In the genomic region with DNA sequence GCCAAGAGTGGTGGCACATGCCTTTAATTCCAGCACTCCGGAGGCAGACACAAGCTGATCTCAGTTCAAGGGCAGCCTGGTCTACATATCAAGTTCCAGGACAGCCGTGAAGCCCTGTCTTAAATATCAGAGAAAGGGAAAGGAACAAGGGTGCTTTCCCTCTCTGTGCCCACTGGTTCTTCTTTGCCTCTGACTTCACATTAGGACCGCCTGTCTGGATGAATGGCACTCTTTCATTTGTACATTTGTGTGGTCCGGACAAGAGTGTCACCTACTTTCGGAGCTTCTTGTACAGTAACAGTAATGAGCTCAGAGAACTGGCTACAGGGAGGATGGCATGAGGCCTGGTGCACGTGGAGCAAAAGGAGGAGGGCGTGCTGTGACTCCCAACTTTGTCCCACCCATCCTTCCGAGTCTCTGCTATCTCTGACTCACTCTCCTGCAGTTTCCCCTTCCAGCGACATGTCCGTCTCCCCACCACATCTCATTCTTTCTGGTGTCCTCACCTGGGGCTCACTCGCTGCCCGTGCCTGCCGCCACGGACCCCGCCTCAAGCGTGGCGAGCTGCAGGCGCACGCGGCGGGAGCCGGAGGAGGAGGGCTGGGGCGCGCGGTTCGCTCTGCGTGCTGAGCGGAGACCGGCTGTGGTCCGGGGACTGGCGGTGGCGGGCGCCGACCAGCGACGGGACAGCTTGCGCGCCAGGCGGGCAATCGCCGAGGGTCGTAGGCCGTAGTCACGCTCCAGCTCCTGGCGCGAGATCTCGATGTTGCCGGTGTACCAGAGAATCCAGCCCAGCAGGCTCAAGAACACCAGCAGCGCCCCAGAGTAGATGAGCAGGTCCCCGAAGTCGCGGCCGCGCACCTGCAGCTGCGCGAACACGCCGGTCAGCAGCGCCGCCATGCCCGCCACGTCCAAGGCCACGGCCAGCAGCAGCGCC, we compare ENCODE assay signal across 8 mouse cellular contexts. TPM values are rescaled to one million over a fixed set of nuclear protein-coding genes. Genes with fewer than 3 reads are reported as not detected.
DNase-seq lines count a peak whose midpoint lies in the region; ATAC-seq and TF ChIP-seq lines count a peak whose summit lies in the region.

No protein-coding gene starts in this region.

- H3K9ac ChIP-seq in intestine, postnatal 0 days (ENCODE audit: low read depth, low read length): peak overlapping the region; percentile 86
- peak overlapping the region; percentile 76 for H3K9ac ChIP-seq in limb, embryonic 15.5 days
- peak overlapping the region; percentile 76 for H3K9ac ChIP-seq in midbrain, embryonic 14.5 days (replicated peaks; ENCODE audit: low read length)

- TF ChIP-seq POLR2A in cortical plate, adult 2 months (IDR thresholded peaks at IDR 0.05; ENCODE audit: extremely low read depth, insufficient read depth, low read length): peak; percentile 36; the same call in 1 of the 2 replicates

- H3K36me3 ChIP-seq in erythroblast, embryonic 14.5 days (ENCODE audit: control insufficient read depth): peaks cover 25% of the 10 kb centered on the region
- peaks cover 8% of the 10 kb centered on the region; the same call in 1 of the 2 replicates for H3K36me3 ChIP-seq in intestine, postnatal 0 days (ENCODE audit: control insufficient read depth, insufficient read depth)
- H3K36me3 ChIP-seq in limb, embryonic 15.5 days: peaks cover 7% of the 10 kb centered on the region; the same call in 1 of the 2 replicates
- no peaks in the 10 kb centered on the region for H3K36me3 ChIP-seq in midbrain, embryonic 14.5 days (ENCODE audit: control insufficient read depth, insufficient read depth, low read length)

- H3K4me1 ChIP-seq in erythroblast, embryonic 14.5 days (ENCODE audit: control insufficient read depth): peaks cover 70% of the 10 kb centered on the region
- H3K4me1 ChIP-seq in cortical plate, adult 2 months (ENCODE audit: control insufficient read depth, insufficient read depth, low read length): peaks cover 3% of the 10 kb centered on the region; the same call in 1 of the 2 replicates
- H3K4me1 ChIP-seq in intestine, postnatal 0 days (replicated peaks; ENCODE audit: control insufficient read depth, insufficient read depth, low read length): no peaks in the 10 kb centered on the region
- peaks cover 18% of the 10 kb centered on the region for H3K4me1 ChIP-seq in limb, embryonic 15.5 days
- H3K4me1 ChIP-seq in midbrain, embryonic 14.5 days (ENCODE audit: control insufficient read depth, insufficient read depth, low read length): peaks cover 2% of the 10 kb centered on the region; the same call in 1 of the 2 replicates

- no peak for TF ChIP-seq CTCF in cortical plate, adult 2 months (IDR thresholded peaks at IDR 0.05; ENCODE audit: extremely low read depth, insufficient read depth, low read length)
- TF ChIP-seq CTCF in intestine, postnatal 0 days (IDR thresholded peaks at IDR 0.05; ENCODE audit: low read depth): peak; percentile 64

- no peaks in the 10 kb centered on the region for H3K27me3 ChIP-seq in erythroblast, embryonic 14.5 days (ENCODE audit: control insufficient read depth)
- H3K27me3 ChIP-seq in intestine, postnatal 0 days (replicated peaks; ENCODE audit: control insufficient read depth, insufficient read depth, low read length): no peaks in the 10 kb centered on the region
- H3K27me3 ChIP-seq in limb, embryonic 15.5 days: no peaks in the 10 kb centered on the region
- H3K27me3 ChIP-seq in midbrain, embryonic 14.5 days (ENCODE audit: control insufficient read depth, insufficient read depth, low read length): peaks cover 9% of the 10 kb centered on the region; the same call in 1 of the 2 replicates

- WGBS in intestine, postnatal 0 days: 2% methylated on average over 63 of the region's 64 CpGs
- WGBS in limb, embryonic 15.5 days: 2% methylated on average over 64 of the region's 64 CpGs
- WGBS in midbrain, embryonic 14.5 days: 3% methylated on average over 64 of the region's 64 CpGs

- peak overlapping the region; percentile 78 for H3K4me2 ChIP-seq in intestine, postnatal 0 days (replicated peaks; ENCODE audit: low read depth)
- peak overlapping the region; percentile 89 for H3K4me2 ChIP-seq in limb, embryonic 15.5 days
- peak overlapping the region; percentile 94 for H3K4me2 ChIP-seq in midbrain, embryonic 14.5 days (ENCODE audit: low read length)

- DNase-seq in midbrain, embryonic 14.5 days: peak; percentile 79
- peak; percentile 73 to 79 for DNase-seq in spleen, postnatal 10 days (ENCODE audit: low spot score in 2 of 2)

- H3K9me3 ChIP-seq in erythroblast, embryonic 14.5 days (ENCODE audit: control insufficient read depth, low read length): no peaks in the 10 kb centered on the region
- no peaks in the 10 kb centered on the region for H3K9me3 ChIP-seq in intestine, postnatal 0 days (ENCODE audit: control insufficient read depth)
- no peaks in the 10 kb centered on the region for H3K9me3 ChIP-seq in limb, embryonic 15.5 days
- no peaks in the 10 kb centered on the region for H3K9me3 ChIP-seq in midbrain, embryonic 14.5 days (ENCODE audit: control insufficient read depth, low read length)

- peak overlapping the region; percentile 87 for H3K4me3 ChIP-seq in erythroblast, embryonic 14.5 days (replicated peaks)
- peak overlapping the region; percentile 64 for H3K4me3 ChIP-seq in cortical plate, adult 2 months (ENCODE audit: insufficient read depth, low read length)
- peak overlapping the region; percentile 66 for H3K4me3 ChIP-seq in intestine, postnatal 0 days (ENCODE audit: low read depth, low read length)
- H3K4me3 ChIP-seq in limb, embryonic 15.5 days: peak overlapping the region; percentile 63
- H3K4me3 ChIP-seq in midbrain, embryonic 14.5 days (replicated peaks; ENCODE audit: low read depth, low read length): peak overlapping the region; percentile 48

- no peak for ATAC-seq in erythroblast, adult 5-6 weeks (replicated peaks; ENCODE audit: low FRiP score, poor library complexity, severe bottlenecking)
- ATAC-seq in granulocyte monocyte progenitor cell, adult 5-6 weeks (replicated peaks; ENCODE audit: poor library complexity, severe bottlenecking): peak; percentile 32
- peak; percentile 17 for ATAC-seq in intestine, postnatal 0 days
- ATAC-seq in limb, embryonic 15.5 days (ENCODE audit: insufficient number of reproducible peaks, low FRiP score, low TSS enrichment, low read depth): no peak
- peak; percentile 61 for ATAC-seq in midbrain, embryonic 14.5 days (ENCODE audit: low FRiP score, low TSS enrichment)

- H3K27ac ChIP-seq in cortical plate, adult 2 months (ENCODE audit: insufficient read depth, low read length): no peak overlapping the region
- peak overlapping the region; percentile 94 for H3K27ac ChIP-seq in intestine, postnatal 0 days (ENCODE audit: low read depth, low read length)
- peak overlapping the region; percentile 82 for H3K27ac ChIP-seq in limb, embryonic 15.5 days
- peak overlapping the region; percentile 71 for H3K27ac ChIP-seq in midbrain, embryonic 14.5 days (replicated peaks; ENCODE audit: low read depth, low read length)

RNA-seq across cellular contexts. Expression of a gene that starts 0.7 kb away (rescaled TPM):
- 6.1 and 6.2 TPM in 2 replicates for polyA plus RNA-seq in erythroblast, embryonic 14.5 days (2012)
- 4.0 and 7.5 TPM in 2 replicates for total RNA-seq in erythroblast, adult 5-6 weeks (2015; ENCODE audit: low replicate concordance)
- total RNA-seq in erythroblast, adult 5-6 weeks (2017; ENCODE audit: low replicate concordance): 0.17 and 1.1 TPM in 2 replicates
- 4.6 and 4.9 TPM in 2 replicates for polyA plus RNA-seq in cortical plate, adult 2 months (2012; rRNA removed)
- 3.2 and 6.2 TPM in 2 replicates for total RNA-seq in granulocyte monocyte progenitor cell, adult 5-6 weeks (2014; fragmentation: Nextera tagmentation)
- 4.6 and 7.6 TPM in 2 replicates for total RNA-seq in granulocyte monocyte progenitor cell, adult 5-6 weeks (2017)
- 74.3 and 75.5 TPM in 2 replicates for polyA plus RNA-seq in intestine, postnatal 0 days (2015; fragmentation: Nextera tagmentation; extraction: Ambion mirVana)
- polyA plus RNA-seq in limb, embryonic 15.5 days (2015; fragmentation: Nextera tagmentation; extraction: Ambion mirVana): 14.1 and 15.7 TPM in 2 replicates
- polyA plus RNA-seq in midbrain, embryonic 14.5 days (2014; fragmentation: Nextera tagmentation; extraction: Ambion mirVana): 2.7 and 3.5 TPM in 2 replicates

RNA-seq across cellular contexts. Expression of a gene that starts 3.9 kb away (rescaled TPM):
- 1,289 and 1,793 TPM in 2 replicates for polyA plus RNA-seq in erythroblast, embryonic 14.5 days (2012)
- total RNA-seq in erythroblast, adult 5-6 weeks (2015; ENCODE audit: low replicate concordance): 304 and 336 TPM in 2 replicates
- 65.4 and 203 TPM in 2 replicates for total RNA-seq in erythroblast, adult 5-6 weeks (2017; ENCODE audit: low replicate concordance)
- polyA plus RNA-seq in cortical plate, adult 2 months (2012; rRNA removed): 257 and 299 TPM in 2 replicates
- total RNA-seq in granulocyte monocyte progenitor cell, adult 5-6 weeks (2014; fragmentation: Nextera tagmentation): 1,827 and 2,944 TPM in 2 replicates
- 828 and 1,139 TPM in 2 replicates for total RNA-seq in granulocyte monocyte progenitor cell, adult 5-6 weeks (2017)
- polyA plus RNA-seq in intestine, postnatal 0 days (2015; fragmentation: Nextera tagmentation; extraction: Ambion mirVana): 419 and 467 TPM in 2 replicates
- polyA plus RNA-seq in limb, embryonic 15.5 days (2015; fragmentation: Nextera tagmentation; extraction: Ambion mirVana): 298 and 362 TPM in 2 replicates
- 149 and 188 TPM in 2 replicates for polyA plus RNA-seq in midbrain, embryonic 14.5 days (2014; fragmentation: Nextera tagmentation; extraction: Ambion mirVana)

RNA-seq across cellular contexts. Expression of a gene that starts 6.0 kb away (rescaled TPM):
- not detected in 2 replicates for polyA plus RNA-seq in erythroblast, embryonic 14.5 days (2012)
- total RNA-seq in erythroblast, adult 5-6 weeks (2015; ENCODE audit: low replicate concordance): not detected in 2 replicates
- not detected in 2 replicates for total RNA-seq in erythroblast, adult 5-6 weeks (2017; ENCODE audit: low replicate concordance)
- not detected in 2 replicates for polyA plus RNA-seq in cortical plate, adult 2 months (2012; rRNA removed)
- not detected in 2 replicates for total RNA-seq in granulocyte monocyte progenitor cell, adult 5-6 weeks (2014; fragmentation: Nextera tagmentation)
- not detected in 2 replicates for total RNA-seq in granulocyte monocyte progenitor cell, adult 5-6 weeks (2017)
- polyA plus RNA-seq in intestine, postnatal 0 days (2015; fragmentation: Nextera tagmentation; extraction: Ambion mirVana): 0.59 TPM in 1 of 2 replicates, not detected in the other
- 0.38 and 0.68 TPM in 2 replicates for polyA plus RNA-seq in limb, embryonic 15.5 days (2015; fragmentation: Nextera tagmentation; extraction: Ambion mirVana)
- polyA plus RNA-seq in midbrain, embryonic 14.5 days (2014; fragmentation: Nextera tagmentation; extraction: Ambion mirVana): not detected in 2 replicates

RNA-seq across cellular contexts. Expression of a gene that starts 6.1 kb away (rescaled TPM):
- not detected in 2 replicates for polyA plus RNA-seq in erythroblast, embryonic 14.5 days (2012)
- not detected in 2 replicates for total RNA-seq in erythroblast, adult 5-6 weeks (2015; ENCODE audit: low replicate concordance)
- total RNA-seq in erythroblast, adult 5-6 weeks (2017; ENCODE audit: low replicate concordance): not detected in 2 replicates
- 0.35 and 0.36 TPM in 2 replicates for polyA plus RNA-seq in cortical plate, adult 2 months (2012; rRNA removed)
- not detected in 2 replicates for total RNA-seq in granulocyte monocyte progenitor cell, adult 5-6 weeks (2014; fragmentation: Nextera tagmentation)
- not detected in 2 replicates for total RNA-seq in granulocyte monocyte progenitor cell, adult 5-6 weeks (2017)
- polyA plus RNA-seq in intestine, postnatal 0 days (2015; fragmentation: Nextera tagmentation; extraction: Ambion mirVana): 0.12 and 0.30 TPM in 2 replicates
- polyA plus RNA-seq in limb, embryonic 15.5 days (2015; fragmentation: Nextera tagmentation; extraction: Ambion mirVana): 0.49 and 0.63 TPM in 2 replicates
- 0.17 and 0.43 TPM in 2 replicates for polyA plus RNA-seq in midbrain, embryonic 14.5 days (2014; fragmentation: Nextera tagmentation; extraction: Ambion mirVana)

RNA-seq across cellular contexts. Expression of a gene that starts 17.7 kb away (rescaled TPM):
- not detected in 2 replicates for polyA plus RNA-seq in erythroblast, embryonic 14.5 days (2012)
- not detected in 2 replicates for total RNA-seq in erythroblast, adult 5-6 weeks (2015; ENCODE audit: low replicate concordance)
- total RNA-seq in erythroblast, adult 5-6 weeks (2017; ENCODE audit: low replicate concordance): not detected in 2 replicates
- not detected in 2 replicates for polyA plus RNA-seq in cortical plate, adult 2 months (2012; rRNA removed)
- total RNA-seq in granulocyte monocyte progenitor cell, adult 5-6 weeks (2014; fragmentation: Nextera tagmentation): not detected in 2 replicates
- not detected in 2 replicates for total RNA-seq in granulocyte monocyte progenitor cell, adult 5-6 weeks (2017)
- polyA plus RNA-seq in intestine, postnatal 0 days (2015; fragmentation: Nextera tagmentation; extraction: Ambion mirVana): not detected in 2 replicates
- not detected in 2 replicates for polyA plus RNA-seq in limb, embryonic 15.5 days (2015; fragmentation: Nextera tagmentation; extraction: Ambion mirVana)
- not detected in 2 replicates for polyA plus RNA-seq in midbrain, embryonic 14.5 days (2014; fragmentation: Nextera tagmentation; extraction: Ambion mirVana)

Comparison
In these comparisons a context has a peak if more than half of its experiments do, and no peak if none do; other contexts are left out.
1. ATAC-seq: peak in granulocyte monocyte progenitor cell, adult 5-6 weeks (single experiment), intestine, postnatal 0 days (single experiment) and midbrain, embryonic 14.5 days (single experiment); none in erythroblast, adult 5-6 weeks (single experiment) and limb, embryonic 15.5 days (single experiment).
2. Peak in every context shown above with its lines, with median percentiles within 50 percentile points of each other: H3K4me3 ChIP-seq, H3K4me2 ChIP-seq and H3K9ac ChIP-seq.